8 mouse cellular contexts compared by ENCODE assay signal in the genomic region with DNA sequence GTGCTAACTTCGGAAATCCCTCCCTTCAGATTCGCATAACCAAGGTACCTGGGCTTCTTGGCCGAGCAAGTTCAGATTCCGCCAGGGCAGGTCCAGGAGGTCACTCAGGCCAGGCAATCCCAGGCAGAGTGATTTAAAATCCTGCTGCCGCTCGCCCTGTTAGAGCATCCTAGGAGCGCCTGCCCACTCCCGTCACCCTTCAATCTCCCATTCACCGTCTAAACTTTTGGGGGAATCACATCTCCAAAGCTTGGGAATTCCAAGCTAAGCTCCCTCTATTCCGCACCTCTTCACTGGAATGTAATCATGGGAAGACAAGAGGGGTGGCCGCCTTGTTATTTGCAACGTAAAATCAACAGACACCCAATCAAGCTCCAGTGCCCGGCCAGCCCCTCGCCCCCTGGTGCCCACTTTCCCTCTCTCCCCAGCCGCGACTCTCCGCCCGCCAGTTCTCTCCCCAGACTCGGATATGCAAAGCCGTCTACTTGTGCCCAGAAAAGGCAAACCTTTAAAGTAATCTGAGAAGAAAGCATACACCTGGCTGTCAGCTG. TPM values are rescaled to one million over a fixed set of nuclear protein-coding genes. Genes with fewer than 3 reads are reported as not detected.
DNase-seq lines count a peak whose midpoint lies in the region; ATAC-seq and TF ChIP-seq lines count a peak whose summit lies in the region.

No protein-coding gene starts in this region.

- TF ChIP-seq POLR2A in brain, embryonic 14.5 days (IDR thresholded peaks at IDR 0.05; ENCODE audit: borderline replicate concordance, extremely low read depth, insufficient read depth, insufficient read length, poor library complexity, severe bottlenecking), result no peak

- peak overlapping the region; percentile 99 for H3K4me2 ChIP-seq in kidney, embryonic 16.5 days (replicated peaks; ENCODE audit: low read depth, low read length)
- peak overlapping the region; percentile 100 for H3K4me2 ChIP-seq in forebrain, embryonic 16.5 days (ENCODE audit: low read length)
- H3K4me2 ChIP-seq in liver, embryonic 14.5 days (ENCODE audit: low read depth), result peak overlapping the region; percentile 73

- H3K27me3 ChIP-seq in kidney, embryonic 16.5 days (ENCODE audit: insufficient read depth, low read length), result peaks cover 45% of the 10 kb centered on the region
- H3K27me3 ChIP-seq in forebrain, embryonic 16.5 days (replicated peaks; ENCODE audit: control insufficient read depth, insufficient read depth, low read length), result 0 out of 2 replicates have a peak, but pooled peaks cover 3% of the 10 kb centered on the region
- H3K27me3 ChIP-seq in liver, embryonic 14.5 days (ENCODE audit: control insufficient read depth, insufficient read depth, low read length), result peaks cover 51% of the 10 kb centered on the region

- no peaks in the 10 kb centered on the region for H3K9me3 ChIP-seq in kidney, embryonic 16.5 days (ENCODE audit: low read length)
- H3K9me3 ChIP-seq in forebrain, embryonic 16.5 days (ENCODE audit: control insufficient read depth, low read length), result no peaks in the 10 kb centered on the region
- H3K9me3 ChIP-seq in liver, embryonic 14.5 days (ENCODE audit: control insufficient read depth, low read length), result no peaks in the 10 kb centered on the region

- no peak for DNase-seq in kidney, postnatal 14 days
- peak; percentile 61 for DNase-seq in brain, embryonic 14.5 days (ENCODE audit: low read depth)
- DNase-seq in liver, embryonic 14.5 days (ENCODE audit: low read depth in 3 of 3, low spot score in 3 of 3), result no peak
- peak; percentile 47 for DNase-seq in right cerebral cortex, postnatal 4 days
- DNase-seq in adrenal gland, adult (ENCODE audit: inconsistent age in 2 of 2, low spot score in 1 of 2), result no peak
- DNase-seq in adrenal gland, postnatal 36 days, result no peak

- H3K4me3 ChIP-seq in kidney, embryonic 16.5 days (ENCODE audit: low read length), result peak overlapping the region; percentile 57
- peak overlapping the region; percentile 60 for H3K4me3 ChIP-seq in forebrain, embryonic 16.5 days (replicated peaks; ENCODE audit: low read length)
- peak overlapping the region; percentile 40; a peak in 1 of 4 replicates for H3K4me3 ChIP-seq in liver, embryonic 14.5 days (ENCODE audit: insufficient read depth in 1 of 2, low read depth in 2 of 2, low read length in 2 of 2)

- no peak overlapping the region for H3K27ac ChIP-seq in kidney, embryonic 16.5 days (ENCODE audit: low read length)
- H3K27ac ChIP-seq in forebrain, embryonic 16.5 days (ENCODE audit: low read length), result no peak overlapping the region
- H3K27ac ChIP-seq in liver, embryonic 14.5 days, result no peak overlapping the region

- H3K9ac ChIP-seq in kidney, embryonic 16.5 days (replicated peaks; ENCODE audit: low read length), result peak overlapping the region; percentile 59; the same call in 1 of the 2 replicates
- H3K9ac ChIP-seq in forebrain, embryonic 16.5 days (replicated peaks; ENCODE audit: low read depth, low read length), result peak overlapping the region; percentile 61
- no peak overlapping the region for H3K9ac ChIP-seq in liver, embryonic 14.5 days (replicated peaks)

- H3K36me3 ChIP-seq in kidney, embryonic 16.5 days (ENCODE audit: insufficient read depth, low read length), result no peaks in the 10 kb centered on the region
- no peaks in the 10 kb centered on the region for H3K36me3 ChIP-seq in forebrain, embryonic 16.5 days (ENCODE audit: control insufficient read depth, insufficient read depth)
- H3K36me3 ChIP-seq in liver, embryonic 14.5 days (replicated peaks; ENCODE audit: control insufficient read depth, insufficient read depth, low read depth), result no peaks in the 10 kb centered on the region

- ATAC-seq in kidney, embryonic 16.5 days (ENCODE audit: low FRiP score, low TSS enrichment), result no peak
- peak; percentile 13; the same call in 1 of the 2 replicates for ATAC-seq in forebrain, embryonic 16.5 days
- ATAC-seq in liver, embryonic 14.5 days (ENCODE audit: insufficient read depth), result no peak

- TF ChIP-seq EP300 in liver, embryonic 14.5 days (IDR thresholded peaks at IDR 0.05; ENCODE audit: low read depth), result no peak

- H3K4me1 ChIP-seq in kidney, embryonic 16.5 days (ENCODE audit: insufficient read depth, low read length), result peaks cover 21% of the 10 kb centered on the region
- peaks cover 22% of the 10 kb centered on the region for H3K4me1 ChIP-seq in forebrain, embryonic 16.5 days (replicated peaks; ENCODE audit: control insufficient read depth, insufficient read depth, low read length)
- no peaks in the 10 kb centered on the region for H3K4me1 ChIP-seq in liver, embryonic 14.5 days (replicated peaks; ENCODE audit: control insufficient read depth in 2 of 2, insufficient read depth in 2 of 2, low read length in 1 of 2)

- TF ChIP-seq CTCF in brain, embryonic 14.5 days (IDR thresholded peaks at IDR 0.05; ENCODE audit: borderline replicate concordance, extremely low read depth, insufficient read depth, insufficient read length), result peak; percentile 38; the same call in 1 of the 2 replicates
- TF ChIP-seq CTCF in liver, embryonic 14.5 days (IDR thresholded peaks at IDR 0.05; ENCODE audit: low read depth), result no peak

- under 1% methylated on average over 20 of the region's 20 CpGs for WGBS in kidney, embryonic 16.5 days
- under 1% methylated on average over 20 of the region's 20 CpGs for WGBS in forebrain, embryonic 16.5 days
- WGBS in liver, embryonic 14.5 days (ENCODE audit: insufficient replicate concordance), result 2% methylated on average over 20 of the region's 20 CpGs

RNA-seq across cellular contexts. Expression of gene Grm8, which starts 0.7 kb away (rescaled TPM):
- 0.09 and 0.35 TPM in 2 replicates for polyA plus RNA-seq in kidney, embryonic 16.5 days (2015; fragmentation: Nextera tagmentation; extraction: Ambion mirVana)
- 3.5 and 6.7 TPM in 2 replicates for polyA plus RNA-seq in brain, embryonic 14.5 days (2012; rRNA removed)
- polyA plus RNA-seq in forebrain, embryonic 16.5 days (2015; fragmentation: Nextera tagmentation; extraction: Ambion mirVana), result 3.3 and 7.1 TPM in 2 replicates
- polyA plus RNA-seq in liver, embryonic 14.5 days (2012; rRNA removed), result 0.02 TPM in 1 of 2 replicates, not detected in the other
- not detected in 2 replicates for polyA plus RNA-seq in liver, embryonic 14.5 days (2014; fragmentation: Nextera tagmentation; extraction: Ambion mirVana)
- total RNA-seq in adrenal gland, postnatal 36 days (2021), result under 1 TPM; 0.23 to 0.56 TPM

Comparison
In these comparisons a context has a peak if more than half of its experiments do, and no peak if none do; other contexts are left out.
1. DNase-seq: peak in brain, embryonic 14.5 days (single experiment) and right cerebral cortex, postnatal 4 days (single experiment); none in kidney, postnatal 14 days (single experiment), liver, embryonic 14.5 days (0 of 3), adrenal gland, adult (0 of 2) and adrenal gland, postnatal 36 days (0 of 2).
2. Peak in every context shown above with its lines, with median percentiles within 50 percentile points of each other: H3K4me2 ChIP-seq and H3K4me3 ChIP-seq.